Mouse (Mus musculus) B cell, adult 2 months (primary cell): Measurements from ENCODE around the gene Dera.

Source experiments
- DNase-seq, 2 experiments: peaks; one replicate each; pipeline ENCODE4 v3.0.0; 2022

The Dera gene

GRCm38 (mm10) chr6:137897671-137898070 lies 143.3 kb downstream of the Dera start:
- no peak for DNase-seq

GRCm38 (mm10) chr6:137901255-137901654 lies 146.9 kb downstream of the Dera start:
- DNase-seq, result no peak
